Mouse (Mus musculus) ovary, adult 18-20 months (tissue): ENCODE data around the gene Ehmt2.
"Not testable (repeated sequence)": the region's sequence is repeated elsewhere in the genome, so short reads cannot be mapped to it uniquely, and the experiment has no call there.

Experiments used
- DNase-seq: peaks from one replicate; pipeline ENCODE4 v3.0.0; 2022; ENCODE audit warnings: low spot score, mixed read lengths

The Ehmt2 gene

GRCm38 (mm10) chr17:34927306-34928019 lies 29.2 kb downstream of the Ehmt2 start:
- no peak for DNase-seq

GRCm38 (mm10) chr17:34928841-34929240 lies 30.6 kb downstream of the Ehmt2 start:
- DNase-seq = no peak

- peak; percentile 97 for DNase-seq
Measured at GRCm38 (mm10) chr17:34931061-34931734, 32.9 kb downstream of the Ehmt2 start, which contains the start of gene Neu1. Neu1 (plus strand) TSS chr17:34931253.

GRCm38 (mm10) chr17:34931735-34932098 lies 33.4 kb downstream of the Ehmt2 start:
- no peak for DNase-seq

GRCm38 (mm10) chr17:34932287-34932686 lies 34.0 kb downstream of the Ehmt2 start:
- no peak for DNase-seq

- DNase-seq = no peak
Measured at GRCm38 (mm10) chr17:34934031-34934430, 35.8 kb downstream of the Ehmt2 start.

DNA sequence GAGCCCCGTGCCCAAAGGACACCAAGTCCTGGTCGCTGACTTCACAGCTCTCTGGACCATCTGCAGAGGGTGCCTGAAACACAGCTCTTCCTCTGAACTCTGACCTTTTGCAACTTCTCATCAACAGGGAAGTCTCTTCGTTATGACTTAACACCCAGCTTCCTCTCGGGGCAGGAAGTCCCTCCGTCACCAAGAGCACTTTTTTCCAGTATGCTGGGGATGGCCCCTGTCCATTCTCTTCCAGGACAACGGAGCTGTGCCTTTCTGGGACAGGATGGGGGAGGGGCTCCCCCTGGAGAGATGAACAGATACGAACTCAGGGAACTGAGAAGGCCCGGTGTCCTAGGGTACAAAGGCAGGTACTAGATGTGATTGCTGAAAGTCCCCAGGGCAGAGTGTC lies 36.6 kb downstream of the Ehmt2 start:
- DNase-seq = no peak

GRCm38 (mm10) chr17:34937960-34938505 lies 39.8 kb downstream of the Ehmt2 start:
- DNase-seq = no peak

GRCm38 (mm10) chr17:34941344-34942041 lies 43.2 kb downstream of the Ehmt2 start:
- DNase-seq = no peak

- no peak for DNase-seq
Measured at GRCm38 (mm10) chr17:34943128-34943815, 45.0 kb downstream of the Ehmt2 start.

GRCm38 (mm10) chr17:34944362-34944761 lies 46.1 kb downstream of the Ehmt2 start:
- DNase-seq = no peak

- DNase-seq = no peak
Measured at GRCm38 (mm10) chr17:34946486-34947140, 48.3 kb downstream of the Ehmt2 start.

DNA sequence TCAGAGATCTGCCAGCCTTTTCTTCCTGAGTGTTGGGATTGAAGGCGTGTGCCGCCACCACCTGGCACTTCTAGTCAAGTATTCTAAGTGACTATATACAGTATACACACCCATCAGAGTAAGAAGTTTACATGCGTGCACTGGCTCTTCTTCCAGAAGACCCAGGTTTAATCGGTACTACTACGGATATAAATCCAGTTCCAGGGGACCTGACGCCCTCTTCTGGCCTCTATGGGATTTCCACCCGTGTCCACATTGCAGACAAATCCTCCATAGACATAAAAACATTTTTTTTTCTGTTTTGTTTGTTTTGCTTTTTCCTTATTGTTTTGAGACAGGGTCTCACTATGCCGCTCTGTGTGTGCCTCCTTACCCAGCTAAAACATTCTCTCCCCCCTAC lies 49.3 kb downstream of the Ehmt2 start:
- DNase-seq = no peak

DNA sequence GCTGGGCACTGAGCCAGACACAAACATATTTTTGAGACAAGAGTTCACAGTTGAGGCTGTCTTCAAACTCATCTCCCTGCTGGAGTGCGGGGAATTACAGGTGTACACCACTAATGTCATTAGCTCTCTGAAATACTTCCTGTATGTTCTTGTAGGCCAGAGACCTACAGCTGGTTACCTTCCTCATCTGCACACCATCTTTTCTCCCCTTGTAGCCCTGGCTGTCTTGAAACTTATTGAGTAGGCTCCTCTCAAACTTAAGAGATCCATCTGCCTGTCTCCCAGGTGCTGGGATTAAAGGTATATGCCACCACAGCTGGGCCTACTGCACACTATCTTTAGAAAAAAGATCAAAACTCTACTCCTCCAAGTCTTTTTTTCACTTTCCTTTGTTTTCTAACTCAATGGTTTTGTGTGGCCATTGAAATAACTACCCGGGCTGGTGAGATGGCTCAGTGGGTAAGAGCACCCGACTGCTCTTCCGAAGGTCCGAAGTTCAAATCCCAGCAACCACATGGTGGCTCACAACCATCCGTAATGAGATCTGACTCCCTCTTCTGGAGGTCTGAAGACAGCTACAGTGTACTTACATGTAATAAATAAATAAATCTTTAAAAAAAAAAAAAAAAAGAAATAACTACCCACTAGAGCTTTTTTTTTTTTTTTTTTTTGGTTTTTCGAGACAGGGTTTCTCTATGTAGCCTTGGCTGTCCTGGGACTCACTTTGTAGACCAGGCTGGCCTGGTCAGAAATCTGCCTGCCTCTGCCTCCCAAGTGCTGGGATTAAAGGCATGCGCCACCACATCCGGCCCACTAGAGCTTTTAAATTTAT lies 50.7 kb downstream of the Ehmt2 start:
- not testable (repeated sequence) for DNase-seq

DNA sequence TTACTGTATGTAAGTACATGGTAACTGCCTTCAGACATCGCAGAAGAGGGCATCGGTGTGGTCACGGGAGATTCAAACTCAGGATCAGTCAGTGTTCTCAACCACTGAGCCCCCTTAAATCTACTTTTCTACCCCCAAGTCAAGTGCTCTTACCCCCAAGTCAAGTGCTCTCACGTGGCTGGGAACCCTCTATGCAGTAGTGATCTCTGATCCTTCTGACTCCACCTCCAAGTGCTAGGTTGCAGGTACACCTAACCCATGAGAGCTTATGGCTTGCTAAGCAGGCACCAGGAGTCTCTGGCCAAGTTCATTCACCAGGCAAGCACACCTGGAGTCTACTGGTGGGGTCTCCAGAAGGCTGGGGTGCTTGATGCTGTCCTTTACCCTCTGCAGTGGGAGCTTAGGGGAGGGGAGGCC lies 51.3 kb downstream of the Ehmt2 start:
- no peak for DNase-seq

GRCm38 (mm10) chr17:34950514-34951455 lies 52.5 kb downstream of the Ehmt2 start:
- DNase-seq = no peak

DNA sequence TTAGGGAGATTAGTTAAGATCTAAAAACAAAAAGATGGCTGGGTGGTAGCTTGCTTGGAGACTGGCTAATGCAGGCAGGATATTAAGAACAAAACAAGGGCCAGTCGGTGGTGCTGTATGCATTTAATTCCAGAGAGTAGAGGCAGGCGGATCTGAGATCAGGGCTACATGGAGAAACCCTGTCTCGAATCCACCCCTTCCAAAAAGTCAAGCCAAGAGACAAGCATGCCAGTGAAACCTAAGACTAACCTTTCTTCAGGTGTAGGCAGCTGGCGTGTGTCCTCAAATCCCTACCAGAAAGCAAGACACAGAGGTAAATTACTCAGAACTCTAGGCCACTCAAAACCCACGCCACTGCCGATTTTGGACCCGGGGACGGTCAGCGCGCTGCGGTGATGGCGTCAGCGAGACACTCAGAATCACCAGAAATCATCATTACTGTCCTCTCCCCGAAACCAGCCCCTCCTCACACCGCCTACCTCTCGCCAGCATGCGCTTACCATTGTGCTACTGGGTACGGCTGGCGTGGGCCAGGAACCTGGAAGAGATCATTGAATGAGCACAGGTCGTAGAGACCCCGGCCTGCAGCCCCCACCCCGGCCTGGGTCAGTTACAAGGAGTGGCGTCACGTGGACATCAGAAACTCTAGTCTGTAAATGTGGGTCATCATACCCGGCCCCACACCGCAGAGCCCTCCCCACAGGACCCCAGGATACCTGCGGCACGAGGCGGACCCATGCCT lies 53.5 kb downstream of the Ehmt2 start:
- DNase-seq = no peak

DNA sequence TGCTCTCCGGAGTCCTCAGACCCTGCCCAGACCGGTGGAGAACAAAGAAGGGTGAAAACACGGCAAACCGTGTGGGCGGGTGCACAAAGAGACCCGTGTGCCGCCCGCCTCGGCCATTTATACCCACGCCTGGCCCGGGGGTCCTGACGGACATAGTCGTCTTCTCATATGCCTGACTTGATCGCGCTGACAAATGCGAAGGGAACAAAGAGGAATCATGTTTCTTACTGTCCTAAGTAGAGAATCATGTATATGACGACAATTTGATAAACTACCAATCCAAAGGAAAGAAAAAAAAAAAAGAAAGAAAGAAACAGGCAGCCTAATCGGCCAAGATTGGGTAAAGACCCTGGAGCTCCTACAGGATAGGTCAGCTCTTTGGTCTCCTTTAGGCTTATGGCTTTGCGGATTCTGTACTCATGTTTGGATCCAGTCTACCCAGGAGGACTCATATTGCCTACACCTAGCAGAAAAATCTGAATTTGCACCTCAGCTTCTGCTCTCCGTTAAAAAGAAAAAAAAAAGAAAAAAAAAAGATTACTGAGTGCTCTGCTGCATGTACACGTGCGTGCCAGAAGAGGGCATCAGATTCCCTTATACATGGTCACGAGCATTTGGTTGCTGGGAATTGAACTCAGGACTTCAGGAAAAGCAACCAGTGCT lies 54.2 kb downstream of the Ehmt2 start:
- DNase-seq = peak; percentile 60
